Mouse (Mus musculus): Measurements from ENCODE around the gene Man2a2.

- TF ChIP-seq ZC3H11A (IDR thresholded peaks at IDR 0.05; ENCODE audit: borderline replicate concordance, low read depth, low read length) (no peak), MAFK (IDR thresholded peaks at IDR 0.05; ENCODE audit: insufficient read depth, low read depth, low read length) (no peak), HCFC1 (IDR thresholded peaks at IDR 0.05; ENCODE audit: borderline replicate concordance, insufficient read depth, low read length) (no peak), CHD2 (IDR thresholded peaks at IDR 0.05; ENCODE audit: low read depth, low read length) (no peak)
These were observed 27.7 kb upstream of the Man2a2 start for GRCm38 (mm10) chr7:80398654-80399444.

All from ES-E14 (cell line).